Mouse (Mus musculus): ENCODE results near the gene Tmem184b. TPM values are rescaled to one million over a fixed set of nuclear protein-coding genes. Genes with fewer than 3 reads are reported as not detected.

The Tmem184b gene
- 10 to 100 TPM; 23.6 to 31.2 TPM for total RNA-seq (2021)
- long read RNA-seq, experiment 1, transcript Tmem184b-201 (9 exons, 3,627 nt), result minor isoform, 9 of 68 reads
- long read RNA-seq, experiment 1, transcript Tmem184b-204 (10 exons, 3,315 nt), result major isoform, 35 of 68 reads
- long read RNA-seq, experiment 1, partial matches to known transcripts, result 7 of 68 reads
- long read RNA-seq, experiment 1, other reads (novel, unspliced or antisense), result 17 of 68 reads
- long read RNA-seq, experiment 2, transcript Tmem184b-204 (10 exons, 3,315 nt), result major isoform, 19 of 36 reads
- long read RNA-seq, experiment 2, partial matches to known transcripts, result 4 of 36 reads
- long read RNA-seq, experiment 2, other reads (novel, unspliced or antisense), result 11 of 36 reads

DNA sequence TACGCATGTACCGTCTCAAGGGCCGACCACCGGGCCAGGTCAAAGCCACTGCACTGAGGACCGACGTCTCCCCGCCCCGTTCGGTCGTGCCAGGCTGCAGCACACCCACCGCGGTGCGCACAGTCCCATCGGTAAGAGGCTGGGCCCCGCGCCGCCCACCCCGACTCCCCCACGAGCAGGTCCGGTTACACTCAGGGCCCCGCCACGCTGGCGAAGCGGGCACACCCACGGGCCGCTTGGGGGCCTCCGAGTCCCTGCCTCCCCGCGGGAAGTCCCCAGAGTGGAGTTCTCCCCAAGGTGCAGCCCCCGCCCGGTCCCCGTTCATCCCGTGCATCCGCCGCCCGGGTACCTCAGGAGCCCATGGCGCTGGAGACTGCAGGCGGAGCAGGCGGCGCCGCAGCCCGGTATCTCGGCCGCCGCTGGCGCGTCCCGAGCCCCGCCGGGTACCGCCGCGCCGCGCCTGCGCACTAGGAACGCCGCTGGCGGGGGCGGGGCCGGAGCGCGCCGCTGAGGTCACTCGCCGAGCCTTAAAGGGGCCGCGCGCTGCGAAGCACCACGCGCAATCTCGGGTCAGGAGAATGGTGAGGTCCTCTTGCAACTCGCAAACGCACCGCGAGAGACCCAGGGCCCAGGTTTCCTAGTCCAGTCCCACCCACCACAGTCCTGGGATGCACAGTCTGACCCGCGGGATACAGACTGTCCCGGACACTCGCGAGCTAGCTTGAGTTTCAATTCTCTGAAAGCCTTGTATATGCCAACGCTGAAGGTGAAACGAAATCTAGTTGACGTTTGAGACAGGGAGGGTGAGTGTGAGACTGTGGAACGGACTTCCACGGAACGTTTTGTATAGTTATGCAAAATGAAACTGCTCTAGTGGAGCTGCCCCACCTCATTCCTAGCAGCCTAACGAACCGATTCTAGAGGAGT, at the start of gene Tmem184b:
Tmem184b (minus strand) TSS at position 734 of the 927 bp plus-strand sequence.
- DNase-seq (ENCODE audit: low spot score), result peak; percentile 84

DNA sequence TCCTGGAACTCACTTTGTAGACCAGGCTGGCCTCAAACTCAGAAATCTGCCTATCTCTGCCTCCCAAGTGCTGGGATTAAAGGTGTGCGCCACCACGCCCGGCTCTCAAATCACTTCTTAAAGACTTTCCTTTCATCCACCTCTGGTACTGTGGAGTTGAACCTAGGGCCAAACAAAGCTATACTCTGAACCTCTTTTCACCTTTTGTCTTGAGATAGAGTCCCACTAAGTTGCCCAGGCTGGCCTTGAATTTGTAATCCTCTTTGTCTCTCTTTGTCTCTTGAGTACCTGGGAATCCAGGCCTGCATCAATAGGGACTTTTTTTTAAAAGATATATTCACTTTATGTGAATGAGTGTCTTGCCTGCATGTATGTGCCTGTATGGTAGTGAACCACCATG, 44.7 kb upstream of the Tmem184b start:
- DNase-seq (ENCODE audit: low spot score), result no peak

DNA sequence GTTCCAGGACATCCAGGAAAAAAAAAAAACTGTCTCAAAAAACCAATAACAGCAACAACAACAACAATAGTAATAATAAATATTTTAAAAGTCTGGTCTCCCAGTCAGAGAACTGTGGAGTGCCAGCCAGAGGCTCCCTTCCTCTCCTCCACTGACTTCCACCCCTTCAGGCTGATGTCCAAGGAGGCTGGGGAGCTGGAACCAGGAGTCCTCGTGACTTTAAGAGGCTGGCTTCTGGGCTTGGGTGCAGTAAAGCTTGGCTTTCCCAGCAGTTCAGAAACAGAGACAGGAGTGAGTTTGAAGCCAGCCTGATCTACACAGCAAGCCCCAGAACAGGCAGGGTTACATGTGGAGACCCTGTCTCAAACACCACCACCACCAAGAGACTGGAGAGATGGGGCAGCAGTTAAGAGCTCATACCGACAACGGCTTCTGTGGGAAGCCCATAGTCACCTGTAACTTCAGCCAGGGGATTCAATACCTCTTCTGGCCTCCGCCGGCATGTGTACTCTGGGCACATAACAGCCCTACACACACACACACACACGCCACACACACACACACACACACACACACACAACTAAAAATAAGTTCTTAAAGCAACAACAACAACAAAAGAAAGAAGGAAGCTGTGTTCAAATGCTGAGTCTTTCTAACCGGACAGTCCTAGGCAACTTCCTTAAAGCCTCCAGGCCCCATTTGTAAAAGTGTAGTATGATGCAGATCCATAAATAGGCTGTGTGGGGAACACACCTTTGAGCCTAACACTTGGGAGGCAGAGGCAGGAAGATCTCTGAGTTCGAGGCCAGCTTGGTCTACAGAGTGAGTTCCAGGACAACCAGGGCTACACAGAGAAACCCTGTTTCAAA, 42.7 kb upstream of the Tmem184b start:
- DNase-seq (ENCODE audit: low spot score), result peak; percentile 62

DNA sequence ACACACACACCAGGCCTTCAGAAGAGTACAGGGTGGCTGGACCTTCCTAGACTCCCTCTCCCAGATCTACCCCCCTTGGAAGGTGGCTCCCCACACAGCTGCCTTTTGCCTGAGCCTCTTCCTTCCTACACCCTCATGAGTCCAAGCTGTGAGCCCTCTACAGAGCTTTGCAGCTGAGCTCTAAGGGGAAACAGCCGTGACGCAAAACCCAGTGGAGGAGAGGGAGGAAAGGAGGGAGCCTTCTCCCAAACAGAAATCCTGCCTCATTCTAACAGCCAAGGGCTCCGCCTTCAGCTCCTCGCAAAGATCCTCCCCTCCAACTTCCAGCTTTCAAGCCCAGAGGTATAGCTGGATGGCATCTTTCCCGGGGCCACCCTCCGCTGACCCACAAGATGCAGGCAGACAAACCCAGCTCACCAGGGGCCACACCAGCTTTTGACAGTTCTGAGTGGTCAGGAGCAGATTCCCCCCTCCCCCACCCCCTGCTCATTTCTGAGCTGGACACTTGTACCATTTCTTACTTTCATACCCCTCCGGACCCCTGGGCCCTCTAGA, 40.6 kb upstream of the Tmem184b start:
- no peak for DNase-seq (ENCODE audit: low spot score)

DNA sequence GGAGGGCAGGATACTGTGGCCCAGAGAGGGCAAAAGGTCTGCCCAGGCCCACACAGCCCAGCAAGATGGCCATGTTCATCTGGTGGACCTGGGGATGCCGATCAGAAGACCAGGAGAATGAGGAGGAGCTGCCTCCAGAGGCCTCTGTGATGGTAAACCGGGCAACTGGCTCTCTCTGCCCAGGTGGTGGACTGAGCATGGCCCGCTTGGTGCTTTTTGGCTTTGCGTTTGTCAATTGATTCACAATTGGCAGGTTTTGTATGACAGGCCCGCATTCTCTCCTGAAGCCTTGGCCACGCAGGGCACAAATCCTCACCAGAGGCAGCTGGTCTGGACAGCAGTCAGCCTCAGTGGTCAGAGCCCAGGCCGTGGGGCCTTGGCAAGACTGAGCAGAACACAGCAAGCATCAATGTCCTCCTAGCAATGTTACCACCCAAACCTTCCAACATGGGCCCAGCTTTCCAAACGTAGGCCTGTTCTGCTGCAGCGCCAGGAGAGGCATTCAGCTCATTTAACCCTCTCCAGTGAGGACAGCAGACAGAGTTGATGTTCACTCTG, 39.7 kb upstream of the Tmem184b start:
- DNase-seq (ENCODE audit: low spot score), result no peak

DNA sequence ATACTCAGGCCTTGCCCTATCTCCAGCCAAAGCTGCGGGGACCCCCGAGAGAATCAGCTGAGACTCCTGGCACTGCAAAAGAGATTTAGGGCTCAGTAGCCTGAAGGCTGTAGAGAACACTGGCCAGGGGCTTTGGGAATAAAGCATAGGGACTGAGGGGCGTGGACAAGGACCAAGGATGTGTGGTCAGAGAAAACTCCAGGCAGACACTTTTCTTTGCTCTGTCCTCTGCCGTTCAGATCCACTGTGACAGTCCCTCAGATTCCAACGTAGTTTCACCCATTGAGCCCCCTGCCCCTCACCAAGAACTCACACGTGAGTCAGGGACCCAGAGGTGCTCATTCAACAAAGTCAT, 38.9 kb upstream of the Tmem184b start:
- DNase-seq (ENCODE audit: low spot score), result no peak

DNA sequence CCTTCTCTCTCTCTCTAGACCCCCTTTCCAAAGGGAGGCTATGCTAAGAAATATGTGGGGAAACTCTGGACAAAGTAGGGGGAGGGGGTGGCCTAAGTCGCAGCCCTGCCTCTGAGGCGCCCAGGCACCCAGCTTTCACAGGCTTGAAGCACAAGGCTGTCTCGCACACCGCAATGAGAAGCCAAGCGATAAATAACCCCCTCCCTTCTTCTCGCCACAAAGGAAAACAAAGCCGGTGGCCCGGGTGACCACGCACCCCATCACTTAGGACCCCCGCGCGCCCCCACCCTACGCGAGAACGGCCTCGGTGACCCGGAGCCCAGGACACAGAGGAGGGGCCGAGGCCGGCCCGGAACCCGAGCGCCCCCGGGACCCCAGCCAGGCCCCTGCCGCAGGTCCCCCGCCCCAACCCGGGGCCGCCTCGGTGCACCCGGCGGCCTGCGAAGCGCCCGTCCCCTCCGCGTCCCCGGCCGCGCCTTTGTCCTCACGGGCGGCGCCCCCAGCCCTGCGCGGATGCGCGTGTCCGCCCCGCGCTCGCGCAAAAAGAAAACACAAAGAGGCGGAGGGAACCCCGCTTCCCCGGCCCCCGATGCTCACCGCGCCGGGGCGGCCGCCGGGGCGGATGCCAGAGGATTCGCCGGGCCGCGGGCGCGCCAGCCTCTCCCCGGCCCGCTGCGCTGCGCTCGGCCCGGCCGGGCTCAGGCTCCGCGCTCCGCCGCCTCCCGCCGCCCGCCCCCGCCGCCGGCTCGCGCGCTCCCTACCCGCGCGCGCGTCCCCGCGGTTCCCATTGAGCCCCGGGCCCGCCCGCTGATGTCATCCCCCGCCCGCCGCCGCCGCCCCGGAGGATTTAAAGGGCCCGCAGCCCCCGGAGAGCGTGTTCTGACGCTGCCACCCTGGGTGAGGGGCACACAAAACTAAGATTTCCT, 38.2 kb upstream of the Tmem184b start:
- peak; percentile 86 for DNase-seq (ENCODE audit: low spot score)

DNA sequence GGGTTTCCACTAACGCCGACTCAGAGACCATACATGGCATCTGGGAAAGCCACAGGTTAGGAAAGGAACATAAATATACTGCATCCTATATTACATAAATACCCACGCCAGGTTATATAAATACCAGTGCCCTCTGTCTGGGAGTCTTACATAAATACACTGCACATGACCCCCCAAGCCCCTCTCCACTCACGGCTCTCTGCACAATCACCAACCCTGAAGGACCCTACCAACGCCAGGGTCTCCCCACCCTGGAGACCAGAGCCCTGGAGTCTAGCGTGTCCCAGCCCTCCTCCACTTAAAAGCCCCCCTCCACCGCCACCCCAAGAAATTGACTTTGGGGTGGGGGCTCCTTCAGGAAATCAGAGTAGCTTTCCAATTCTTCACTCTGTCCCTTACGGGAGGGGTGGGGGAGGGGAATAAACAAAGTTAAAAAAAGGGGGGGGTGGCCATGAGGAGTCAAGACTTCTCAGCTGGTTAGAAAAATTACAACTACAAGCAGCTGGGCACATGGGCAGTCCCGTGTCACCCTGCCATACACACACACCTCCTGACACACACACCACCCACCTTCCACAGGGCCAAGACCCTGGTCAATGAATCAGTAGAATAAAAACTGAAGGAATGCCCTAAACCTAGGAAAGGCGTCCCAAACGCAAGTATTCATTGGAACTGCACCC, 37.4 kb upstream of the Tmem184b start:
- no peak for DNase-seq (ENCODE audit: low spot score)

DNA sequence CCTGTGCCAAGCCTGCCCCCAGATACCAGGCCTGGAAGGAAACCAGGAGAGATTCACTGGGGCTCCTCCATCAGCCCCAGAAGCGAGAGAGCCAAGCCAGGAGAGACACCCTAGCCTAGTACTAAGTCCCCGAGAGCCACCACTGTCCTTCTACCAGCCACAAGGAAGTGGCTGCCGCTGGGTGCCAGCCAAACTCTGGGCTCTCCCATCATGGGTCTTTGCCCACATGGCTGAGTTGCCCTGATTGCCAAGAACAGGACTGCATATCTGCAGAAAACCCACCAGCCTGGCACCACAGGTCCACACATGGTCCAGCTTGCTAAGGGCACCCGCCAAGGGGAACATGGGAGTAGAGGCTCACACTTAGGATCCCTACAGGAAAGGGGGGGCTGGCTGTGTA, 36.9 kb upstream of the Tmem184b start:
- DNase-seq (ENCODE audit: low spot score), result peak; percentile 64

DNA sequence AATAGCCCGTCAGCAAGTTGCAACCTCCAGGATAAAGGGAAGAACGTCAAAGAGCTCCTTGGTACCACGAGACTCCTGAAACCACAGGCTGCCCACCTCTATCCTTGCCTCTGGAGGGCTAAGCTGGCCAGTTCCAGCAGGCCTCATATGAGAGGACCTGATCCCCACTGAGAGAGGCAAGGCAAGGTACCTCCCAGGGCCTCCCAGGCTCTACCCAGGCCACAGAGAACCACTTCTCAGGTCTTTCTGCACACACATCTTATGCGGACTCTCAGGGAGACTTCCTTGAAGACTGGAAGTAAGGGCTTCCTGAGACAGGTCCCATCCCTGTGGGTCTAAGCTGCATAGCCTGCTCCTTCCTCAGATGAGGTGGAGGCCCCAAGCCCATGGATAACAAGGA, 36.0 kb upstream of the Tmem184b start:
- DNase-seq (ENCODE audit: low spot score), result no peak

DNA sequence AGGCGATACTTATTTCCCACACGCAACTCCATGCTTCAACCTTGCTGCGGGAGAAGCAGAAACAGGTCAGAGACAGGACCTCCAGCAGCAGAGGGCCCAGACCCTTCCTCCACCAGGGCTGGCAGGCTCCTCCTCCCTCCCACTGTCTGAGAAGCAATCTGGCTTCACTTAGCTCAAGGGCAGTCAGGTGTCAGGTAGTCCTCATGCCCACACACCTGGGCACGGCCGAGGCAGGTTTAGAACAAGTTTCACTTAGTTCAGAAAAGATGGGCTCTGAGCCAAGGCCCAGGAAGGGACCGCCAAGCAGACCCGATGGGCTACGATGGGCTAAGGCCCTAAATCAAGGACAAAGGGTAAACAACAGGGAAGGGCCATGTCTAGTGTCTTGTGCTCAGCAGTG, 35.4 kb upstream of the Tmem184b start:
- DNase-seq (ENCODE audit: low spot score), result no peak

DNA sequence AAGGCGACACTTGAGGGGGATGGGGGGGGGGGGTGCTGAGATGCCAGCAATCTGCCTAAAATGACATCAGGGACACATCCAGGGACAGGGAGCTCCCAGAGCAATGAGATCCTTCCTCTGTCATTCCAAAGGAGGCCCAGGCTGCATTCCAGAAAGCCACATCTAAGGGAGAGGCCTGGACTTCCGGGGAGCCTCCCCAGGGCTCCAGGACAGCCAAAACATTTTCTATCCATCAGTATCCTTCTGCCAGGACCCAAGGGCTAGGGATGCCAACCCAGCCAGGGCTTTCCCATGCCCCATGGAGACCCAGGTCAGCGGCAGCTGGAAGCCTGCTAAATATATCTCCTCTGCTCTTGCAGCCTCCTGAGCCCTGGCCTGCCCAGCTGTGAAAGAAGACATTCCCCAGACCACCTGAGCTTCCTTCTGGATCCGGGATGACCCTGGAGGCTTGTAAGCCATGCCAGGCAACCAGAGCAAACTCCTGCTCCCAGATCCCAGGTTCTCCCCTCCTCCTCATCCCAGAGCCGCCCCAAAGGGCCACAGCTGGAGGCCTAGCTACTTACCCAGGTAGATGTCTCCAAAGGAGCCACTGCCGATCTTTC, 34.9 kb upstream of the Tmem184b start:
- no peak for DNase-seq (ENCODE audit: low spot score)

DNA sequence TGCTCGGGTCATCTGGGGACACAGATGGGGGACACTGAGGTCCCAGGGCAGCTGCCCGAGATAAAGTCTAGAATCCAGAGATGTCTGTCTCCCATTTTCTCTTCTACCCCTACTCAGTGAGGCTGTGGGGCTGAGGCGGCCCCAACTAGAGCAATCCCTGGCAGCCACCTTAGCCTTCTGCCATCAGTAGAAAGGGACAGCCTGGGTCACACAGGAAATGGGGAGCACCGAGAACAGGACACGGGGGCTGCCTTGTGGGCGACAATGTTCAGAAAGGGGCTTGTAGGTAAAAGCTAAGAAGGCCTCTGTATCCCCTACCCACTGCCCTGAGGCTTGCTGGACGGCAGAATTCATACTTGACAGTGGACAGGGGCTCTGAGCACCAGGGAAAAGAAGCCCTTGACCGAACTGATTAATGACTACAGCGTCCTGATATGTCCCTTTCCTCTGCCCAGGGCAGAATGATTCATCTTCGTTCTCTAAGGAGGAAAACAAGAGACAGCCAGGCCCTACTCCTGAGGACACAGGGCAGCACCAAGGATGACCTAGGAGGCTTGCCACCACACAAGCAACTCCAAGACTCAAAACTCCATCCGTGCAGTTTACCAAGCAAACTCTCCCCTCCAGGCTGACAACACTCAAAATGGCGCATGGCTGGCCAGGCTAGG, 34.3 kb upstream of the Tmem184b start:
- DNase-seq (ENCODE audit: low spot score), result no peak

DNA sequence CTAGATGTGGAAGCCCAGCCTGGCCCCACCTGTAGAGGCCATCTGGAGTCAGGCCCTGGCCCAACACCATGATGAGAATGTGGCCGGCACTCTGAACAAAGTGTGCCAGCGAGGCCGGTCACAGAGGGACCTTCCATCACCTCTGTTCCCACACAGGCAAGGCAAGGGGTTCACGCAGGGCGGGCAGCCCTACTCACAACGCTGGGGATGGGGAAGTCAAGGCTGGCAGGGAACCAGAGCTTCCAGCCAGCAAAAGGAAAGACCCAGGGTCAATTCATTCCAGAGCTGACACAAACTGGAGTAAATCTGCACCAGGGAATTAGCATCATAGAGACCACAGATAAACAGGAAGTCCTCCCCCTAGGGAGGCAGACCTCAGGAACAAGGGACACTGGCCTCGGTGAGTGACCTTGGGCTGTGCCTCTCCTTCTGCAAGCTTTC, 33.1 kb upstream of the Tmem184b start:
- no peak for DNase-seq (ENCODE audit: low spot score)

DNA sequence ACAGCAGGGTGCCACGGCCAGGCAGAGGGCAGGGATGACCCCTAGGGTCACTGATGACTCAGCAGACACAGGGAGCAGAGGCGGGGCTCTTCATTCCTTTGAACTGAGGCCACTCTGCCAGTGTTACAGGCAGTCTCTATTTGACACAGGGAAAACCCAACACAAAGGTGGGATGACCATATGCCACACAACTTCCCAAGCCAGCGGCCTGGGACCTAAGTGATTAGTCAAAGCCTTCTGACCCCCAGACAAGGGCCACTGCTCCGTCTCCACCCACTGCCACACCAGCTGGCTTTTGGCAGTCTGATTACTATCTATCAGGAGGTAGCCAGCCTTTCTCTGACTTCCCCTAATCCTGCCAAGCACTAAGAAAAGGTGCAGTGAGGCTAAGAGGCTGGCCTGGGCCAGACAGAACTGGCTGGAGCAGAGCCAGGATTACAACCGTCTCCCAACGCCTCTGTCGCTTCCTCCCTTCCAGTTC, 31.9 kb upstream of the Tmem184b start:
- peak; percentile 61 for DNase-seq (ENCODE audit: low spot score)

DNA sequence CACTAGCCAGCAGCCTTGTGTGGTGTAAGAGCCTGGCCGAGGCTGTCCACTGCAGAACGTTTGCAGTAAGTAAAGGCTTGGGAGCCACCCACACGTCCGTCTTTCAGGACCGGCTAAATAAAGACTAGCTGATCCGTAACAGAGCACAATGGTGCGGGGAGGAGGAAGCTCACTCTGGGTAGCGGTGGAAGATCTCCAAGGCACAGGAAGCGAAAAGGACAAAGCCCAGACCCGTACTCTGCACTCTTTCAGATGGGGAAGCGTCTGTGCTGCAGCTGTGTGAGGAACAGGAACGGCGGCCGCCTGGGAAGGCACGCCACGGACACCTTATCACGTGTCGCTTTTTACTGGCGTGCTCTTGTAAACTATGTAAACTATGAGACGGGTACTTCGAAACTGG, 29.5 kb upstream of the Tmem184b start:
- DNase-seq (ENCODE audit: low spot score), result no peak

DNA sequence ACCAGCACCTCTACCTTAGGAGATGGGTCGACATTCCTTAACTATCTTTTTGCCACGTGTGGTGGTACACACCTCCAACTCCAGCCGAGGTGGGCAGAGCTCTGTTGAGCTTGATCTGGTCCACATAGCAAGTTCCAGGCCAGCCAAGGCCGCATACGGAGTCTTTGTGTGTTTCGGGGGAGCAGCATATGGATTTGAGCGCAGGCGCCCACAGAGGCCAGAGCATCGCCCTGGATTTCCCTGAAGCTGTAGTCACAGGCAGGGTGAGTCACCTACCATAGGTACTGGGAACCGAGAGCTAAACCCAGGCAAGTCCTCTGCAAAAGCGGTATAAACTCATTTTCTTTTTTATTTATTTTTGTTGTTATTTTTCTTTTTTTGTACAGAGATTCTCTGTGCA, 29.0 kb upstream of the Tmem184b start:
- DNase-seq (ENCODE audit: low spot score), result no peak

DNA sequence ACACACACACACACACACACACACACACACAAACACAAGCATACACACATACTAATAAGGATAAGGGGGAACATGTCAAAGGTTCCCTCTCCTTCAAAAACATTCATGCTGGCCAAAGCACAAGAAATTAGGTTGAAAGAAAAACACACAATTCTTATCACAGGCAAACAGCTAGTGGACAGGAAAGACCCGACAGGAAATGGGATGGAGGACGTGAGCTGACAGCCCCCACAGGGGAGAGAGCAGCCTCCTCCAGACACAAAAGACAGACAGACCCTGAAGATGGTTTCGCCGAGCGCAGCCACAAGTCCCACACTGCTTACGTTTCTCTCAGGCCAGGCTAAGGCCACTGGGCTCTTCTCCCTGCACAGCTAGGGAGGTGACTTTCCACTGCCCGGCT, 28.6 kb upstream of the Tmem184b start:
- DNase-seq (ENCODE audit: low spot score), result no peak

Measured in gastrocnemius, adult 18-20 months (tissue).